Mouse (Mus musculus): ENCODE results near the gene Sult3a2. TPM values are rescaled to one million over a fixed set of nuclear protein-coding genes. Genes with fewer than 3 reads are reported as not detected.
"Not testable (repeated sequence)": the region's sequence is repeated elsewhere in the genome, so short reads cannot be mapped to it uniquely, and the experiment has no call there.

Sult3a2 gene
- not detected in 2 replicates for polyA plus RNA-seq (2015; fragmentation: Nextera tagmentation; extraction: Ambion mirVana)

DNA sequence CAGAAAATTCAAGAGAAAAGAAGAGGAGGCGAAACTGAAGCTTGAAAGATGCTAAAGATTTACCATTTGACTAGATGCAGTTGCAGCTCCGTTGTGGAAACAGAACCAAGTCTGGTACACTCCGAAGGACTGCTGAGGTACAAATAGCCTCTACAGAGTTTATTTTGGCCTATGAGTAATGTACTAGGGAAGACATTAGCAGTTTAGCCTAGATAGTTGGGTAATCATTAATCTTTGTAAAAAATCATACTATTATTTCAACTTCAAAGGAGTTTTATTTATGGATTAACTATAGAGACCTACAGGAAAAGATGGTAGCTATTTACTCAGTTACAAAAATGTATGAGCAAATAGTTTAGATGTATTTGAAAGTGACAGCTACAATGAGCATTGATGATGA lies at the start of gene Sult3a2:
TSS of gene Sult3a2 (minus strand) at position 101 of the 400 bp plus-strand sequence.
- no peak within 1 kb of the TSS for H3K4me2 ChIP-seq
- H3K36me3 ChIP-seq = no peaks in the 10 kb centered on the region
- ATAC-seq (ENCODE audit: low read depth) = no peak
- no peaks in the 10 kb centered on the region for H3K27me3 ChIP-seq
- H3K9me3 ChIP-seq = no peaks in the 10 kb centered on the region
- H3K4me1 ChIP-seq (replicated peaks) = no peaks in the 10 kb centered on the region
- WGBS = 89% methylated on average over 3 of the region's 3 CpGs
- no peak within 1 kb of the TSS for H3K4me3 ChIP-seq
- H3K27ac ChIP-seq (replicated peaks) = no peak within 1 kb of the TSS
- H3K9ac ChIP-seq = no peak within 1 kb of the TSS

DNA sequence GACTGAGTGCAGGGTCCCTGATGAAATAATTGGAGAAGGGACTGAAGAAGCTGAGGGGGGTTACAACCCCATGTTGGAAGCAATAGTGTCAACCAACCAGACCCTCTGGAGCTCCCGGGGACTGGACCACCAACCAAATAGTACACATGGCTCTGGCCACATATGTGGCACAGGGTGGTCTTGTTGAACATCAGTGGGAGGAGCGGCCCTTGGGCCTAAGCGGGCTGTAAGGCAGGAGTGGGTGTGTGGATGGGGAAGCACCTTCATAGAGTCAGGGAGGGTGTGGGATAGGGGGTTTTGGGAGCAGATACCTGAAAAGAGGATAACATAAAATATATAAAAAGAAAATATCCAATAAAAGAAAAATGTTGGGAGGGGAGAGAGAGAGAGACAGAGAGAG lies 34.4 kb upstream of the Sult3a2 start:
- Histone ChIP-seq H3K9me3 (no peaks in the 10 kb centered on the region), H3K36me3 (no peaks in the 10 kb centered on the region), H3K4me2 (no peak overlapping the region), H3K27ac (replicated peaks) (no peak overlapping the region), H3K27me3 (no peaks in the 10 kb centered on the region), H3K4me3 (no peak overlapping the region), H3K9ac (no peak overlapping the region), H3K4me1 (replicated peaks) (no peaks in the 10 kb centered on the region)
- 92% methylated on average over 3 of the region's 3 CpGs for WGBS
- no peak for ATAC-seq (ENCODE audit: low read depth)

DNA sequence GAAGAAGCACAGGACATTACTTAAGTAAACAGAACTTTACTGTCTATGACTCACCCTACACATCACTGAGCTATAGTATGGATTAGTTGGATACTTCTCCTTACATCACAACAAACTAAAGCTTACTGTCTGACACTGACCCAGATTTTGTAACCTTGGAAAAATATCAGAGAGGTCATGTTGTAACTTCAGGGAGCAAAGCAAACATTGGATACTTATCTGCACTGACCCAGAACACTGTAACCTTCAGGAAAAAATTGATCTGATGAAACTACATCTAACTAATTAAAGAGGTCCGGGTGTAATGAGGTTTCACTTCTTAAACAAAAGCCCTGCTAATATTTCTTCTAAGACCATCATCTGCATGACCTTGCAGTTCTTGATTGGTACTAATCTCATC lies 30.4 kb upstream of the Sult3a2 start:
- H3K9ac ChIP-seq = no peak overlapping the region
- no peak overlapping the region for H3K27ac ChIP-seq (replicated peaks)
- WGBS = 68% methylated on average over 1 of the region's 1 CpGs
- no peaks in the 10 kb centered on the region for H3K4me1 ChIP-seq (replicated peaks)
- no peaks in the 10 kb centered on the region for H3K9me3 ChIP-seq
- H3K4me3 ChIP-seq = no peak overlapping the region
- no peak overlapping the region for H3K4me2 ChIP-seq
- no peak for ATAC-seq (ENCODE audit: low read depth)
- H3K27me3 ChIP-seq = no peaks in the 10 kb centered on the region
- H3K36me3 ChIP-seq = no peaks in the 10 kb centered on the region

DNA sequence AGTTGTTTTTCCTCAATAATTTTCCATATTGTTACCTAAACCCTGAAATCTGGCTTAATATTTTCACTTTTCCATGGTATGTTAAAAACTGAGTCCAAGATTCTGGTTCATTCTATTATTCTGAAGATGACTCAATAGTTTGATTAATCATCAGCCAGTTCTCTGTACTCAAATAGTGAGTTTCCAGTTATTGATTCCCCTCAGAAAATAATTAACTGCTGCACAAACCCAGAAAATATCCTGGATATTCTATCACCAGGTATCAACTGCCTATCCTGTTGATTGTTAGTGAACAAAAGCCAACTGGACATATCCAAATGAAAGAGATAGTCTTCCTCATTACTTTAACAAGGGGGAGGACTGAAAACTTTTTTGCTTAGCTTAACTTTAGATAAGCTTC lies 27.8 kb upstream of the Sult3a2 start:
- Histone ChIP-seq H3K9ac (no peak overlapping the region), H3K9me3 (no peaks in the 10 kb centered on the region), H3K36me3 (no peaks in the 10 kb centered on the region), H3K27me3 (no peaks in the 10 kb centered on the region), H3K4me1 (replicated peaks) (no peaks in the 10 kb centered on the region), H3K4me2 (no peak overlapping the region), H3K27ac (replicated peaks) (no peak overlapping the region), H3K4me3 (no peak overlapping the region)
- ATAC-seq (ENCODE audit: low read depth) = no peak

DNA sequence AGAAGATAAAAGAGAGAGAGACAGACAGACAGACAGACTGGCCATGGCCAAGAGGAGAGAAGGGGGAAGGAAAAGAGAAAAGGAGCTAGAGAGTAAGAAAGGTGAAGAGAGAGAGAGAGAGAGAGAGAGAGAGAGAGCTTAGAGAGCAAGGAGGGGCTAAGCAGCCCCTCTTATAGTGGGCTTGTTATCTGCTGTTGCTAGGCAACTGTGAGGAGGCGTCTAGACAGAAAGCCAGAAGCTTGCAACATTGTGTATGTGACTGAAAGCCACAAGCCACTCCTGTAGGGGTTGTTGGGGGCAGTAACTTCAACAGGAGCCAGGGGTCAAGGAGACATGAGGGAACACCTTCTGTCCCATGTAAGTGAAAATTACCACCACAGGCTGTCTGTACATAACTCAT lies 25.3 kb upstream of the Sult3a2 start:
- no peak overlapping the region for H3K4me3 ChIP-seq
- no peaks in the 10 kb centered on the region for H3K9me3 ChIP-seq
- ATAC-seq (ENCODE audit: low read depth) = 0 out of 2 replicates have a peak, but pooled peaks have one; percentile 61
- H3K9ac ChIP-seq = no peak overlapping the region
- no peaks in the 10 kb centered on the region for H3K4me1 ChIP-seq (replicated peaks)
- WGBS = 21% methylated on average over 1 of the region's 1 CpGs
- H3K27ac ChIP-seq (replicated peaks) = no peak overlapping the region
- no peak overlapping the region for H3K4me2 ChIP-seq
- no peaks in the 10 kb centered on the region for H3K36me3 ChIP-seq
- no peaks in the 10 kb centered on the region for H3K27me3 ChIP-seq

DNA sequence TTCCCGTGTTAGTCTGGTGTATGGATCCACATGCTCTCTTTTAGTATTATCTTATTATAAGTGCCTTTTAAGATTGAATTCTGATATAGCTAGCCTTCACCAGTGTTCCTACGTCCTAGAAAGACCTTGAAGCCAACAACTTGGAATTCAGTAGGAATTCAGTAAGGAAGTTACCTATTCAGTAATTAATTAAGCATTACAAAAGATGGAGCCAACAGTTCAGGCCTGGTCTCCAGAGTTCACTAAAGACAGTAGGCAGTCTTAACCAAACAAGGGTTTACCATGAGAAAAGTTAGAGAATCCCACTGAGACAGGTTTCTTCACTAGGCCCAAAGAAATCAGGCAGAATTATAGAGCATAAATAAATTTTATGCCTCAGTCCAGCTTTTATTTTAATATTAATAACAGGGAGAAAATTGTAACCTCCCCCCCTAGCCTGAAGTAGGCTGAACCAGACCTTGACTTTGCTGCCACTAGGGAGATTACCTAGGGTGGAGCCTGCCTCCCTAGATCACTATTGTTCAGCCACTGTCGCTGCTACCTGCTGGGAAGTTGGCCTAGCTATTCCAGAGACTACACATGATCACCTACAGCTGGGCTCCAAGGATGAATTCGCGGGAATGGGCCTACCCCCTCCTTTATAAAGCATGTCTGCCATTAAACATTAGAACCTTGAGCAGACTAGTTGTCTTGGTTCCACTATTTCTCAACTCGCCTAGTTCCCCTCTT lies 10.9 kb upstream of the Sult3a2 start:
- H3K36me3 ChIP-seq; H3K27me3 ChIP-seq; H3K4me1 ChIP-seq (replicated peaks); H3K4me2 ChIP-seq; H3K9me3 ChIP-seq; ATAC-seq (ENCODE audit: low read depth); H3K4me3 ChIP-seq; H3K27ac ChIP-seq (replicated peaks); H3K9ac ChIP-seq: not testable (repeated sequence)
- WGBS = 80% methylated on average over 6 of the region's 6 CpGs

DNA sequence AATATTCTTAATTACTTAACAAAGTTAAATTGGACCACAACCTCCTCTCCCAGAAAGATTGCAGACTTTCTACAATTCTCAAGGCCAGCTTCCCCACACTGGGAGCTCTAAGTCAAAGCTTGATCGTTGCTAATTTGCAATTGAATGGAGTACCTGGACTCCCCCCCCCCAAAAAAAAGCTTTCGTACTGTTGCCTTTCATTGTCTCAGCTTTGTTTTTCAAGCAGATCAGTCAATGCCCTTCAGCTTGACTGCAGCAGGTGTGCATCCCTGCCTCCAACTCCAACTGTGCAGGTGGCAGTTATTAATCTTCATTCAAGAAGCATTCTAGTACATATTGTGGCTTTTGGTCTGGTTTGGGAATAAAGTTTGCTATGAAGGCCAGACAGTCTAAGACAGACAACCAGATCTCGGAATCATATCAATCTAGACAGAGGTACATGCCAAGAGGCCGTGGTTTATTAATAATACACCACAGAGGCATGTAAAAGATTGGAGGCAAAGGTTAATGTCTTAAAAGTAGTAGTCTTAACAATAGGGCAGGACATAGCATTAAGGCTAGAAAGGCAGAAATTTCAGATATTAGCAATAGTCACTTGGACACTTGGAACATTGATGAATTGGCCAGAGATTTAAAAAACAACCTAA lies 9.9 kb upstream of the Sult3a2 start:
- H3K27me3 ChIP-seq; H3K4me1 ChIP-seq (replicated peaks); H3K4me2 ChIP-seq; ATAC-seq (ENCODE audit: low read depth); H3K27ac ChIP-seq (replicated peaks); H3K9me3 ChIP-seq; H3K9ac ChIP-seq; H3K36me3 ChIP-seq; H3K4me3 ChIP-seq: not testable (repeated sequence)
- 89% methylated on average over 4 of the region's 4 CpGs for WGBS

DNA sequence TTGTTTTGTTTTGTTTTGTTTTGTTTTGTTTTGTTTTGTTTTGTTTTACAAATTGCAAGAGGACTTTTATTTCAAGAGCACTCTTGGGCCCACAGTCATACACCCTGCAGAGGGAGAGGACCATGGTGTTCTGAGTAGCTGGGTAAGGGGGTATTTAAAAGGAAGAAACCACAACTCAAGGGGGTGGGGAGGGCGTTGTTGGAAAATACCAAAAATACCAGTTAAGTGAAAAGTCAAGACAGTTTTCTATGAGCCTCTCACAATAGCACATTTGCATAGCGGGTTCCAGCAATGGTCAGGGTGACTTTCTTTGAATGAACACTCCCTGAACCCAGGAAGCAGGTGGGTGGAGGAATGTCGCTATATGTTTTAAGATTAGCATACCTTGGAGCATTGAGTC lies 5.7 kb upstream of the Sult3a2 start:
- 87% methylated on average over 3 of the region's 3 CpGs for WGBS

DNA sequence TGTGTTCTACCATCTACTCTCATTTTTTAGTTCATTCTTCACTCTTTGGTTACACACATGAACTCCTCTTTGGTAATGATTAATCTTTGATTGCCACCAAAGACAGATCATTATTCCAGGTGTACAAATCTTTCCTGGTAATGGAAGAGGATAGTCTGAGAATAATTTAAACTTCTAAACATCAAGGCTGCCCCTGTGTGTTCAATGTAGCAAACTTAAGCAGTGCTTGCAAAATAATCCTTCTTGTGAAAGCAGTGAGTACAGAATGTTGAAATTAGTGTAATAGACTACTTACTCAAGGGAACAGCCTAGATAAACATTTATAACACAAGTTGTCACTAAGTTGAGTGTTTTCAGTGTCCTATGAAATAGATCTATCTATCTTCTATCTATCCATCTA lies 1.0 kb upstream of the Sult3a2 start:
- Histone ChIP-seq H3K27ac (replicated peaks) (no peak overlapping the region), H3K36me3 (no peaks in the 10 kb centered on the region), H3K9me3 (no peaks in the 10 kb centered on the region), H3K4me1 (replicated peaks) (no peaks in the 10 kb centered on the region), H3K4me2 (no peak overlapping the region), H3K9ac (no peak overlapping the region), H3K4me3 (no peak overlapping the region), H3K27me3 (no peaks in the 10 kb centered on the region)
- no peak for ATAC-seq (ENCODE audit: low read depth)

More for the DNA sequence above, 5.7 kb upstream of the Sult3a2 start:
- not testable (repeated sequence) for ATAC-seq (ENCODE audit: low read depth); H3K4me1 ChIP-seq (replicated peaks); H3K9me3 ChIP-seq; H3K4me3 ChIP-seq; H3K4me2 ChIP-seq; H3K9ac ChIP-seq; H3K36me3 ChIP-seq; H3K27ac ChIP-seq (replicated peaks); H3K27me3 ChIP-seq

DNA sequence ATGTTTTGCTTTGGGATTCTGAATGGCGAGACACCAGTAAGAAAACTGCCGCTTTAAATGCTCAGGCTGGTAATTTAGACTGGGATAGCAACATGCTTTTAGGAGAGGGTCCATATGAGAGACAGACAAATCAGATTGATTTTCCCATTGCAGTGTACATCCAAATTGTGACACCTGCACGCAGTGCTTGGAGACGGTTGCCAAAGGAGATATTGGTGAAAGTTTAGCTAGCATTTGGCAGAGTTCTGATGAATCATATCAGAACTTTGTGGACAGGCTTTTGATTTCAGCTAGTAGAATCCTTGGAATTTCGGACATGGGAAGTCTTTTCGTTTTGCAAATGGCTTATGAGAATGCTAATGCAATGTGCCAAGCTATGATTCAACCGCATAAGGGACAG lies 51.3 kb downstream of the Sult3a2 start:
- 96% methylated on average over 7 of the region's 7 CpGs for WGBS
- not testable (repeated sequence) for ATAC-seq (ENCODE audit: low read depth); H3K9me3 ChIP-seq

DNA sequence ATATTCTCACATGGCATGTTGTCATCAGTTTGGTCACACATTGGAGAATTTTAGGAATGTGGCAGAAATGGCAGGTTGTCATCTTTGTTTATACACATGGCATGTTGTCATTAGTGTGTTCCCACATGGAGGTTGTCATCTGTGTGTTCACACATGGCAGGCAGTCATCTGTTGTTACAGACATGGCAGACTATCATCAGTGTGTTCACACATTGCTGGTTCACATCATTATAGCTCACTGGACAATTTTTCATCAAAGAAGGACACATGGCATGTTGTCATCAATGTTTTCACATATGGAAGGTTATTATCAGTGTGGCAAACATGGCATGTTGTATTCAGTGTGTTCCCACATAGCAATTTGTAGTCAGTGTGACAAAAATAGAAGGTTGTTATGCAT lies 53.3 kb downstream of the Sult3a2 start:
- Histone ChIP-seq H3K4me3 (no peak overlapping the region), H3K4me2 (no peak overlapping the region), H3K9me3 (no peaks in the 10 kb centered on the region; the same call in 1 of the 2 replicates), H3K9ac (no peak overlapping the region), H3K4me1 (replicated peaks) (no peaks in the 10 kb centered on the region), H3K36me3 (no peaks in the 10 kb centered on the region), H3K27me3 (no peaks in the 10 kb centered on the region), H3K27ac (replicated peaks) (no peak overlapping the region)
- ATAC-seq (ENCODE audit: low read depth) = no peak

More for the DNA sequence above, 51.3 kb downstream of the Sult3a2 start:
- not testable (repeated sequence) for H3K4me2 ChIP-seq; H3K9ac ChIP-seq; H3K4me1 ChIP-seq (replicated peaks); H3K27ac ChIP-seq (replicated peaks); H3K4me3 ChIP-seq; H3K36me3 ChIP-seq; H3K27me3 ChIP-seq

DNA sequence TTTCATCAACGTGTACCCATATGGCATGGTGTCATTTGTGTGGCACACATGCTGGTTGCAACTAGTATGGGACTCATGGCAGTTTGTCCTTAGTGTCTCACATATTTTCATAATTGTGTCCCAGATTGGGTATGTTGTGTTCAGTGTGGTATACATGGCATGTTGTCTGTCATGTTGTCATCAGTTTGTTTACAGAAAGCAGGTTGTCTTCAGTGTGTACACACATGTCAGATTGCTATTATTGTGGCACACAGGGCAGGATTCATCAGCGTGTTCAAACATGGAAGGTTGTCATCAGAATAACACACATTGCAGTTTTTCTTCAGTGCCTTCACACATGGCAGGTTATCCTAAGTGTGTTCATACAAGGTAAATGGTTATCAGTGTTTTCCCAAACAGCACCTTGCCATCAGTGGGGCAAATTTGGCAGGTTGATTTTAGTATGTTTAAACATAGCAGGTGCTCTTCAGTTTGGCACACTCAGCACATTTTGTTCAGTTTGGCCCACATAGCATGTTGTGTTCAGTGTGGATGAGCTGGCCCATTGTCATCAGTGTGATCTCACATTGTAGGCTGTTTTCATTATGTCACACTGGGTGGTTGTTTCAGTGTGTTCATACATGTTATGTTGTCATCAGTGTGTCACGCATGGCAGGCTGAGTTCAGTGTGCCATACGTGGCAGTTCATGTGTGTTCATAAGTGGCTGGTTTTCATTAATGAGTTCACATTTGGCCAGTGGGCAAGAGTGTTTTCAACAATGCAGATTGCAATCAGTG lies 53.9 kb downstream of the Sult3a2 start:
- WGBS = 89% methylated on average over 4 of the region's 4 CpGs
- no peak for ATAC-seq (ENCODE audit: low read depth)
- H3K27me3 ChIP-seq = no peaks in the 10 kb centered on the region
- no peak overlapping the region for H3K9ac ChIP-seq
- H3K4me1 ChIP-seq (replicated peaks) = no peaks in the 10 kb centered on the region
- no peak overlapping the region for H3K4me3 ChIP-seq
- no peaks in the 10 kb centered on the region for H3K36me3 ChIP-seq
- H3K4me2 ChIP-seq = no peak overlapping the region
- no peaks in the 10 kb centered on the region; the same call in 1 of the 2 replicates for H3K9me3 ChIP-seq
- H3K27ac ChIP-seq (replicated peaks) = no peak overlapping the region

Measured in neural tube, embryonic 13.5 days (tissue).